Mouse (Mus musculus): Measurements from ENCODE around the gene Slc6a3.

DNA sequence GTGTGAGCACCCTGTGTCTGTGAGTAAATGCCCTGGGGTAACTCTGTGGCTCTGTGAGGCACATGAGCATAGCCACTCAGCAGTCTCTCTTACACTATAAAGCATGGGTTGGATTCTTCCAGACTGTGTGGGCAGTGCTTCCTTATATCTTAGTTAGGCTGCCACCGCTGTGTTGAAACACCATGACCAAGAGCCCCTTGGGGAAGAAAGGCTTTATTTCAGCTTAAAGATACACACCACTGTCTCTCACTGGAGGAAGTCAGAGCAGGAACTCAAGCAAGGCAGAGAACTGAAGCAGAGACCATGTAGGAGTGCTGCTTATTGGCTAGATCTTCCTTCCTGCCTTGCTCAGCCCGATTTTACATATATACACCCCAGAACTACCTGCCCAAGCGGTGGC lies 46.6 kb upstream of the Slc6a3 start:
- TF ChIP-seq CTCF (IDR thresholded peaks at IDR 0.05; ENCODE audit: low read depth) (no peak), EP300 (IDR thresholded peaks at IDR 0.05; ENCODE audit: low read depth) (no peak)
